ENCODE assay signal across 8 mouse cellular contexts in genomic region chr2:120731877-120732530, GRCm38 (mm10).
DNase-seq lines count a peak whose midpoint lies in the region; ATAC-seq and TF ChIP-seq lines count a peak whose summit lies in the region.

No protein-coding gene starts in this region.

- peaks cover 17% of the 10 kb centered on the region for H3K4me1 ChIP-seq in lung, embryonic 14.5 days (ENCODE audit: insufficient read depth)
- no peaks in the 10 kb centered on the region for H3K4me1 ChIP-seq in embryonic facial prominence, embryonic 11.5 days (ENCODE audit: control insufficient read depth, insufficient read depth, low read length)
- peaks cover 11% of the 10 kb centered on the region; the same call in 1 of the 2 replicates for H3K4me1 ChIP-seq in intestine, embryonic 15.5 days (replicated peaks)
- H3K4me1 ChIP-seq in neural tube, embryonic 12.5 days: peaks cover 29% of the 10 kb centered on the region

- peak overlapping the region; percentile 90 for H3K4me3 ChIP-seq in lung, embryonic 14.5 days (ENCODE audit: low read depth, low read length)
- peak overlapping the region; percentile 84 for H3K4me3 ChIP-seq in embryonic facial prominence, embryonic 11.5 days (ENCODE audit: low read depth, low read length)
- peak overlapping the region; percentile 93 for H3K4me3 ChIP-seq in intestine, embryonic 15.5 days (replicated peaks)
- peak overlapping the region; percentile 99 for H3K4me3 ChIP-seq in neural tube, embryonic 12.5 days

- TF ChIP-seq CTCF in lung, embryonic 14.5 days (IDR thresholded peaks at IDR 0.05; ENCODE audit: low read depth): no peak

- peak overlapping the region; percentile 90 for H3K9ac ChIP-seq in lung, embryonic 14.5 days
- peak overlapping the region; percentile 55 for H3K9ac ChIP-seq in embryonic facial prominence, embryonic 11.5 days (replicated peaks; ENCODE audit: low read length)
- H3K9ac ChIP-seq in intestine, embryonic 15.5 days: peak overlapping the region; percentile 40; the same call in 1 of the 2 replicates
- H3K9ac ChIP-seq in neural tube, embryonic 12.5 days: peak overlapping the region; percentile 95; the same call in 1 of the 2 replicates

- peak; percentile 14 for DNase-seq in lung, embryonic 14.5 days
- DNase-seq in lung, postnatal 10 days: no peak
- DNase-seq in embryonic facial prominence, embryonic 11.5 days (ENCODE audit: low spot score): no peak
- no peak for DNase-seq in cerebellum, adult 18-20 months
- DNase-seq in layer of hippocampus, postnatal 10 days (ENCODE audit: low spot score in 2 of 2): no peak
- DNase-seq in ovary, postnatal 10 days (ENCODE audit: low spot score): no peak

- no peaks in the 10 kb centered on the region for H3K27me3 ChIP-seq in lung, embryonic 14.5 days (ENCODE audit: insufficient read depth, low read length)
- no peaks in the 10 kb centered on the region for H3K27me3 ChIP-seq in embryonic facial prominence, embryonic 11.5 days (ENCODE audit: control insufficient read depth, insufficient read depth, low read length)
- H3K27me3 ChIP-seq in intestine, embryonic 15.5 days (replicated peaks): no peaks in the 10 kb centered on the region
- no peaks in the 10 kb centered on the region for H3K27me3 ChIP-seq in neural tube, embryonic 12.5 days (replicated peaks)

- no peaks in the 10 kb centered on the region for H3K9me3 ChIP-seq in lung, embryonic 14.5 days (ENCODE audit: low read depth, low read length)
- H3K9me3 ChIP-seq in embryonic facial prominence, embryonic 11.5 days (replicated peaks; ENCODE audit: control insufficient read depth, low read length): no peaks in the 10 kb centered on the region
- H3K9me3 ChIP-seq in intestine, embryonic 15.5 days: no peaks in the 10 kb centered on the region
- no peaks in the 10 kb centered on the region for H3K9me3 ChIP-seq in neural tube, embryonic 12.5 days

- peak overlapping the region; percentile 94 for H3K27ac ChIP-seq in lung, embryonic 14.5 days (ENCODE audit: low read depth)
- peak overlapping the region; percentile 83; the same call in 1 of the 2 replicates for H3K27ac ChIP-seq in embryonic facial prominence, embryonic 11.5 days (replicated peaks; ENCODE audit: low read depth, low read length)
- peak overlapping the region; percentile 96 for H3K27ac ChIP-seq in intestine, embryonic 15.5 days
- no peak overlapping the region; the same call in 1 of the 2 replicates for H3K27ac ChIP-seq in neural tube, embryonic 12.5 days

- H3K4me2 ChIP-seq in lung, embryonic 14.5 days: peak overlapping the region; percentile 98
- peak overlapping the region; percentile 91 for H3K4me2 ChIP-seq in embryonic facial prominence, embryonic 11.5 days (ENCODE audit: low read depth, low read length)
- H3K4me2 ChIP-seq in intestine, embryonic 15.5 days (replicated peaks): peak overlapping the region; percentile 94
- peak overlapping the region; percentile 99 for H3K4me2 ChIP-seq in neural tube, embryonic 12.5 days (replicated peaks)

- H3K36me3 ChIP-seq in lung, embryonic 14.5 days (ENCODE audit: insufficient read depth): peaks cover 21% of the 10 kb centered on the region
- no peaks in the 10 kb centered on the region for H3K36me3 ChIP-seq in embryonic facial prominence, embryonic 11.5 days (replicated peaks; ENCODE audit: control insufficient read depth, insufficient read depth, low read depth, low read length)
- H3K36me3 ChIP-seq in intestine, embryonic 15.5 days: peaks cover 6% of the 10 kb centered on the region; the same call in 1 of the 2 replicates
- peaks cover 17% of the 10 kb centered on the region for H3K36me3 ChIP-seq in neural tube, embryonic 12.5 days

- 43% methylated on average over 7 of the region's 7 CpGs for WGBS in lung, embryonic 14.5 days
- WGBS in embryonic facial prominence, embryonic 11.5 days: 41% methylated on average over 7 of the region's 7 CpGs
- 47% methylated on average over 7 of the region's 7 CpGs for WGBS in intestine, embryonic 15.5 days
- WGBS in neural tube, embryonic 12.5 days: 35% methylated on average over 7 of the region's 7 CpGs

- no peak for ATAC-seq in lung, embryonic 14.5 days (ENCODE audit: insufficient read depth)
- no peak for ATAC-seq in embryonic facial prominence, embryonic 11.5 days (replicated peaks; ENCODE audit: insufficient number of reproducible peaks, low FRiP score, low TSS enrichment, low read depth)
- no peak for ATAC-seq in intestine, embryonic 15.5 days
- no peak for ATAC-seq in neural tube, embryonic 12.5 days (ENCODE audit: low FRiP score, low read depth)

Comparison
In these comparisons a context has a peak if more than half of its experiments do, and no peak if none do; other contexts are left out.
1. H3K9ac ChIP-seq: peak in every context shown above with its lines; median percentile 95 in neural tube, embryonic 12.5 days; 90 in lung, embryonic 14.5 days; 55 in embryonic facial prominence, embryonic 11.5 days; 40 in intestine, embryonic 15.5 days.